Mouse (Mus musculus) midbrain, postnatal 0 days (tissue): ENCODE measurements around the gene Tspan18. TPM values are rescaled to one million over a fixed set of nuclear protein-coding genes. Genes with fewer than 3 reads are reported as not detected.

Experiments
- ATAC-seq: fragments of 200-750 bp; cut with Nextera tagmentation; 2 replicates; pipeline ENCODE4 v1.8.0; 2017; ENCODE audit warnings: moderate number of reproducible peaks, mild to moderate bottlenecking, moderate TSS enrichment, moderate library complexity; ENCODE audit not compliant: low FRiP score
- DNase-seq: peaks from one replicate; pipeline ENCODE4 v3.0.0-alpha.2; 2015; ENCODE audit warnings: low spot score
- H3K27ac ChIP-seq: fragments of 300-500 bp; sonication (generic); 2 replicates; pipeline ENCODE4 v1.5.1; 2014; ENCODE audit warnings: low read depth, mild to moderate bottlenecking, low read length, mixed read lengths
- H3K27me3 ChIP-seq: fragments of 300-500 bp; sonication (generic); 2 replicates; pipeline ENCODE4 v1.6.1; 2014; ENCODE audit warnings: low read length, control low read depth, mixed read lengths; ENCODE audit not compliant: insufficient read depth
- H3K36me3 ChIP-seq: fragments of 300-500 bp; sonication (generic); 2 replicates; pipeline ENCODE4 v1.6.1; 2014; ENCODE audit warnings: low read length, control low read depth, mixed read lengths; ENCODE audit not compliant: insufficient read depth
- H3K4me1 ChIP-seq: fragments of 300-500 bp; sonication (generic); 2 replicates; pipeline ENCODE4 v1.6.1; 2014; ENCODE audit warnings: mild to moderate bottlenecking, control low read depth, antibody characterized with exemption, low read length, mixed read lengths; ENCODE audit not compliant: insufficient read depth
- H3K4me2 ChIP-seq: fragments of 300-500 bp; sonication (generic); 2 replicates; pipeline ENCODE4 v1.6.1; 2014; ENCODE audit warnings: low read depth, mild to moderate bottlenecking, low read length, mixed read lengths; ENCODE audit not compliant: poor library complexity, severe bottlenecking
- H3K4me3 ChIP-seq: fragments of 300-500 bp; sonication (generic); 2 replicates; pipeline ENCODE4 v1.5.1; 2014; ENCODE audit warnings: low read depth, mild to moderate bottlenecking, low read length, moderate library complexity
- H3K9ac ChIP-seq: fragments of 300-500 bp; sonication (generic); replicated peaks from 2 replicates; pipeline ENCODE4 v1.6.1; 2014; ENCODE audit warnings: mild to moderate bottlenecking, low read length, moderate library complexity, mixed read lengths; ENCODE audit not compliant: poor library complexity, severe bottlenecking
- H3K9me3 ChIP-seq: fragments of 300-500 bp; sonication (generic); 2 replicates; pipeline ENCODE4 v1.6.1; 2016; ENCODE audit warnings: low read length, control low read depth
- CTCF ChIP-seq: IDR thresholded peaks from 2 replicates; pipeline ENCODE4 v1.5.1; 2016; ENCODE audit warnings: antibody characterized with exemption, mild to moderate bottlenecking
- WGBS: fragments of 180-500 bp; shearing (Covaris S2); extraction: QIAGEN DNeasy Blood & Tissue Kit; methylation state at CpG from one replicate; pipeline ENCODE4 v1.1.7; 2014; 5-methylcytosine and 5-hydroxymethylcytosine counted together
- polyA plus RNA-seq: library from polyadenylated mRNA; unstranded; fragments of >200 nt; fragmentation: Nextera tagmentation; extraction: Ambion mirVana; gene quantifications from 2 replicates; pipeline ENCODE4 v1.2.1, GENCODE M21; 2015
- total RNA-seq: library from RNA; depleted of rRNA; stranded (reverse); fragments of >200 nt; gene quantifications from 2 replicates; pipeline ENCODE4 v1.2.3, GENCODE M21; 2014

The Tspan18 gene
- total and polyA plus RNA-seq, 2 experiments from 2014 or later, result 16.5 to 19.8 TPM

DNA sequence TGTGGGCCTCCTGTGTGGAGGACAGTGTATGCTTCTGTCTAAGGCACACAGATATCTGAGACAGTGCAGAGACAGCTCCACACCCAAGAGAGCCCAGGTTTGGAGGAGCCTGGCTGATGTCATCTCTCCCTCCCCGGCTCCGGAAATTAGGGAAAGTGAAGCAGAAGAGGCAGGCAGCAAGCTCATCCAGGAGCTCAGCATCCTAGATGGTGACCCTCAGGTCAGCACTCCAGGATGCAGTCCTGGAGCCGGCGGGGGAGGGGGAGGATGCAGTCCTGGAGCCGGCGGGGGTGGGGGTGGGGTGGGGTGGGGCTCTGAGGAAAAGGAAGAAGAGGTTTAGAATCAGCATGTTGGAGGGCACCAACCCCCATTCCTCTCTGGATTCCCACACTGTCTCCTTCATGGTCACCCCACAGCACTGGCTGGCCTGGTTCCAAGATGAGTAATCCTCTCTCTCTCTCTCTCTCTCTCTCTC is 37.8 kb upstream of the Tspan18 start:
- H3K27ac ChIP-seq, result no peak overlapping the region
- 19% methylated on average over 6 of the region's 6 CpGs for WGBS
- DNase-seq (peak; percentile 39), ATAC-seq (no peak)
- no peak overlapping the region for H3K9ac ChIP-seq
- H3K36me3 ChIP-seq, result no peaks in the 10 kb centered on the region
- no peak overlapping the region for H3K4me2 ChIP-seq
- no peaks in the 10 kb centered on the region for H3K9me3 ChIP-seq
- no peak for TF ChIP-seq CTCF
- H3K4me3 ChIP-seq, result no peak overlapping the region
- no peaks in the 10 kb centered on the region for H3K27me3 ChIP-seq
- 0 out of 2 replicates have a peak, but pooled peaks cover 2% of the 10 kb centered on the region for H3K4me1 ChIP-seq

DNA sequence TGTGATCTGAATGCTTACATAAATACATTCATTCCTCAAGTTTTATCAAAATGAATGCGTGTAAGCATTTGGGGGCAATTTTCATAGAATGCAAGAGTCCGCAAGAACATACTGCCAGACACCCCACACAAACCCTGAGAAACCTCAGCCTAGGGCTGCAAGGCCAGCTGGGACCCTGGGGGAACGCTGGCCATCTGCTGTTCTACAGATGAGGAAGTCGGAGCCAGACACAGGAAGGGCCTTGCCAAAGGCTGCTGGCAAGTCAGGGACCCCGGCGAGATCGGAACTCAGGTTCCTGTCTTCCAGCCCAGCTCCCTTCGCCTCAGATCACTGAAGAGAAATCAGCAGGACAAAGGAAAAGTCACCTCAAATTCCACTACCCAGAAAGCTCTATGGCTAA is 34.6 kb upstream of the Tspan18 start:
- Histone ChIP-seq H3K27me3 (no peaks in the 10 kb centered on the region), H3K4me1 (0 out of 2 replicates have a peak, but pooled peaks cover 2% of the 10 kb centered on the region), H3K4me2 (no peak overlapping the region), H3K9ac (no peak overlapping the region), H3K36me3 (no peaks in the 10 kb centered on the region), H3K27ac (no peak overlapping the region), H3K4me3 (no peak overlapping the region), H3K9me3 (no peaks in the 10 kb centered on the region)
- no peak for TF ChIP-seq CTCF
- DNase-seq, result peak; percentile 32
- WGBS, result 65% methylated on average over 8 of the region's 8 CpGs
- no peak for ATAC-seq

DNA sequence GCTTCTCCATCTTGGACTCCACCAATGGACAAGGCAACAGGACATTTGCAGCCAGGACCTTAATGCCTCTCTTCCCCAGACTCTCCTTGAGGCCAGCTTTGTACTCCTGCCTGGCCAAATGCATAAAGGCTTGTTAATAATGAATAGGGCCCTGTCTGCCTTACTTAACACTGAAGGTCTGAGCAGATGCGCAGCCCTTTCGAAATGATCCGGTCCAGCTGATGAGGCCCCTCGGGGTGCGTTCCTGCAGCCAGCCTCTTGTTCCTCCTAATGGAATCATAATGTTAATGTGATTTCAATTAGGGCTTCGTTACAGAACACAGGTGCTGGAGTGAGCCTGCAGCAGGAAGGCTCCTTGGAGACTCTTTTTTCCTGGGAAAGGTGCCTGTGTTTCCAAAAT is 33.7 kb upstream of the Tspan18 start:
- Histone ChIP-seq H3K4me1 (0 out of 2 replicates have a peak, but pooled peaks cover 2% of the 10 kb centered on the region), H3K27me3 (no peaks in the 10 kb centered on the region), H3K4me3 (no peak overlapping the region), H3K4me2 (no peak overlapping the region), H3K9ac (no peak overlapping the region), H3K9me3 (no peaks in the 10 kb centered on the region), H3K27ac (no peak overlapping the region), H3K36me3 (no peaks in the 10 kb centered on the region)
- 36% methylated on average over 6 of the region's 6 CpGs for WGBS
- no peak for TF ChIP-seq CTCF
- ATAC-seq (no peak), DNase-seq (peak; percentile 21)

DNA sequence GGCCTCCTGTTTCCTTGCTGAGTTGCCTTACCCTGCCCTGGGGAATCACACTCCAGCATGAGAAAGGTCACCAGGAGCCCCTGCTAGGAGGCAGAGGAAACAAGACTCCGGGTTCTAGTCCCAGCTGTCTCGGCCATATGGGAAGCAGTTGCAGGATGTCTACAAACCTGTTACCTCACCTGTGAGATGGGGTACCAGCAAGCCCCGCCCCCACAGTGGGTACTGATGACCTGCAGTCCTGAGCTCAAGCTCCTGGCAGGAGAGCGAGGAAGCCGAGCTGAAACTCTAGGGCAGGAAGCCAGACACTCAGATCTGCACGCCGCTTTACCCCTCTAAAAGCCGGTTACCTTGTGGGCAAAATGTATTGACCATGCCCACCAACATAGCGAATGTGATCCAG is 31.1 kb upstream of the Tspan18 start:
- no peaks in the 10 kb centered on the region for H3K27me3 ChIP-seq
- no peak overlapping the region for H3K9ac ChIP-seq
- DNase-seq, result no peak
- ATAC-seq, result no peak
- no peak for TF ChIP-seq CTCF
- no peak overlapping the region for H3K4me3 ChIP-seq
- H3K4me2 ChIP-seq, result no peak overlapping the region
- 76% methylated on average over 9 of the region's 9 CpGs for WGBS
- 0 out of 2 replicates have a peak, but pooled peaks cover 2% of the 10 kb centered on the region for H3K4me1 ChIP-seq
- H3K27ac ChIP-seq, result no peak overlapping the region
- H3K9me3 ChIP-seq, result no peaks in the 10 kb centered on the region
- H3K36me3 ChIP-seq, result no peaks in the 10 kb centered on the region

DNA sequence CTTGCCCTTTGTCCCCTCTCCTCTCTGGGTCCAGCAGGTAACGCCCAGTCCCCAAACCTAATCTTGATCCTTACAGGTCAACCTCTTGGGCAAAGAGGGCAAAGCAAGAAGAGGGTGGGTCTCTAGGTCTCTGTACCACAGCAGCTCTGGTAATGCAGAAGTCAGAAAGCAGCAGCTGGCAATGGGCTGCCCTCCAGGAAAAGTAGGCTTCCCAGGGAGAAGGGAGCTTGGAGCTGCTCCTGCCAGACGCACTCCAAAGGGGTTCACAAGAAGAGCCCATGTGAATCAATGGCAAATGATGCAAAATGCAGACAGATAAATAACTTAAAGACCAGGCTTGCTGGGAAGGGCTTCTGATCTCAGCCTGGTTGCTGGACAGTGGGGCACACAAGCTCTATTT is 30.6 kb upstream of the Tspan18 start:
- H3K9ac ChIP-seq, result no peak overlapping the region
- no peak for ATAC-seq
- no peak overlapping the region for H3K27ac ChIP-seq
- no peak for DNase-seq
- no peaks in the 10 kb centered on the region for H3K36me3 ChIP-seq
- WGBS, result 62% methylated on average over 2 of the region's 2 CpGs
- H3K9me3 ChIP-seq, result no peaks in the 10 kb centered on the region
- TF ChIP-seq CTCF, result no peak
- no peak overlapping the region for H3K4me3 ChIP-seq
- H3K4me1 ChIP-seq, result 0 out of 2 replicates have a peak, but pooled peaks cover 2% of the 10 kb centered on the region
- no peak overlapping the region for H3K4me2 ChIP-seq
- H3K27me3 ChIP-seq, result no peaks in the 10 kb centered on the region

DNA sequence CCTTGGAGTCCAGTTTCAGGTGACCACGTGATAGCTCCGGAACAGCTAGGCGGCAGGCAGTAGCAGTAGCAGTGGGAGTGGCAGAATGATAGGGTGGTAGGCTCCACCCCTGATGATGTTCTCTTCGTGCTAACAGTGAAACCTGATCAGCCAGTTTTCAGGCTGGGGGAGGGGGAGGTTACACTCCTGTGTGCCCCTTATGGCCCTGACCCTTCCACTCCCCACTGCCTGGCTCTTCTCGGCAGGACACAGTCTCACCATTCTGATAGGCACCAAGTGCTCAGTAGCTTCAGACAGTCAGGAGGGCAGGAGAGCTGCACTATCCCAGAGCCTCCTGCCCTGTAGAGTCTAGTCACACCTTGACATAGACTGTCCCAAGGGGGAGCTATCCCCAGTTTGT is 27.1 kb upstream of the Tspan18 start:
- no peaks in the 10 kb centered on the region for H3K27me3 ChIP-seq
- TF ChIP-seq CTCF, result no peak
- no peak overlapping the region for H3K4me2 ChIP-seq
- 39% methylated on average over 5 of the region's 5 CpGs for WGBS
- no peak overlapping the region for H3K27ac ChIP-seq
- H3K36me3 ChIP-seq, result no peaks in the 10 kb centered on the region
- no peak overlapping the region for H3K4me3 ChIP-seq
- no peak overlapping the region for H3K9ac ChIP-seq
- H3K4me1 ChIP-seq, result no peaks in the 10 kb centered on the region
- no peaks in the 10 kb centered on the region for H3K9me3 ChIP-seq
- DNase-seq (no peak), ATAC-seq (no peak)
